Mouse (Mus musculus): Measurements from ENCODE around the gene Wwtr1.

- no peak for TF ChIP-seq GATA1 (IDR thresholded peaks at IDR 0.05; ENCODE audit: borderline replicate concordance, low read length)
- no peak for TF ChIP-seq FLI1 (IDR thresholded peaks at IDR 0.05; ENCODE audit: low read length)
Measured at GRCm38 (mm10) chr3:57596566-57596965, 20.9 kb upstream of the Wwtr1 start.
